Mouse (Mus musculus) embryonic facial prominence, embryonic 14.5 days (tissue): ENCODE measurements around the gene Lcat. TPM values are rescaled to one million over a fixed set of nuclear protein-coding genes. Genes with fewer than 3 reads are reported as not detected.

Source experiments
- ATAC-seq: fragments of 200-750 bp; cut with Nextera tagmentation; 2 replicates; pipeline ENCODE4 v1.8.0; 2017; ENCODE audit warnings: low read depth, moderate number of reproducible peaks, moderate TSS enrichment
- DNase-seq: peaks from one replicate; pipeline ENCODE4 v3.0.0-alpha.2; 2015; ENCODE audit warnings: low spot score
- H3K27ac ChIP-seq: fragments of 300-500 bp; sonication (generic); replicated peaks from 2 replicates; pipeline ENCODE4 v1.5.1; 2014; ENCODE audit warnings: low read depth, mild to moderate bottlenecking, low read length, moderate library complexity
- H3K27me3 ChIP-seq: fragments of 300-500 bp; sonication (generic); replicated peaks from 2 replicates; pipeline ENCODE4 v1.6.1; 2014; ENCODE audit warnings: low read length; ENCODE audit not compliant: control insufficient read depth, insufficient read depth
- H3K36me3 ChIP-seq: fragments of 300-500 bp; sonication (generic); 2 replicates; pipeline ENCODE4 v1.6.1; 2014; ENCODE audit warnings: low read length, mixed read lengths; ENCODE audit not compliant: control insufficient read depth, insufficient read depth
- H3K4me1 ChIP-seq: fragments of 300-500 bp; sonication (generic); 2 replicates; pipeline ENCODE4 v1.6.1; 2014; ENCODE audit warnings: antibody characterized with exemption, low read length; ENCODE audit not compliant: control insufficient read depth, insufficient read depth
- H3K4me2 ChIP-seq: fragments of 300-500 bp; sonication (generic); 2 replicates; pipeline ENCODE4 v1.6.1; 2014; ENCODE audit warnings: low read depth, mild to moderate bottlenecking, low read length, moderate library complexity, mixed read lengths
- H3K4me3 ChIP-seq: fragments of 300-500 bp; sonication (generic); 2 replicates; pipeline ENCODE4 v1.5.1; 2014; ENCODE audit warnings: low read depth, mild to moderate bottlenecking, low read length
- H3K9ac ChIP-seq: fragments of 300-500 bp; sonication (generic); 2 replicates; pipeline ENCODE4 v1.6.1; 2014; ENCODE audit warnings: low read depth, mild to moderate bottlenecking, low read length, moderate library complexity, mixed read lengths
- H3K9me3 ChIP-seq: fragments of 300-500 bp; sonication (generic); 2 replicates; pipeline ENCODE4 v1.6.1; 2016; ENCODE audit warnings: low read length; ENCODE audit not compliant: control insufficient read depth
- WGBS: fragments of 180-500 bp; shearing (Covaris S2); extraction: QIAGEN DNeasy Blood & Tissue Kit; methylation state at CpG from one replicate; pipeline ENCODE4 v1.1.7; 2014; 5-methylcytosine and 5-hydroxymethylcytosine counted together
- microRNA-seq: library from miRNA; unstranded; fragments of <30 nt; microRNA quantifications from one replicate; pipeline ENCODE4, GENCODE M21; 2016; ENCODE audit warnings: borderline number of aligned reads
- polyA plus RNA-seq: library from polyadenylated mRNA; unstranded; fragments of >200 nt; fragmentation: Nextera tagmentation; extraction: Ambion mirVana; gene quantifications from 2 replicates; pipeline ENCODE4 v1.2.1, GENCODE M21; 2014

The Lcat gene
- polyA plus RNA-seq, 1 experiment from 2014 or later, result 1.7 TPM

- ATAC-seq (no peak), DNase-seq (no peak)
- H3K27me3 ChIP-seq, result no peaks in the 10 kb centered on the region
- H3K4me3 ChIP-seq, result no peak overlapping the region
- peaks cover 88% of the 10 kb centered on the region for H3K36me3 ChIP-seq
- H3K9ac ChIP-seq, result no peak overlapping the region
- no peaks in the 10 kb centered on the region for H3K4me1 ChIP-seq
- H3K27ac ChIP-seq, result no peak overlapping the region
- 95% methylated on average over 12 of the region's 12 CpGs for WGBS
- H3K4me2 ChIP-seq, result no peak overlapping the region
- no peaks in the 10 kb centered on the region for H3K9me3 ChIP-seq
Observed at GRCm38 (mm10) chr8:105889756-105890465, 53.3 kb downstream of the Lcat start.

Small RNA genes lying within 50 kb of the gene (microRNA-seq; reads per million reads assigned to microRNA genes)
- not detected for gene Mir7074

Other genes starting within 250 kb of the Lcat start
- 56.4 and 58.7 TPM in 2 replicates for gene Acd, start 242.3 kb downstream of the Lcat start, polyA plus RNA-seq
- gene Pard6a, start 242.2 kb downstream of the Lcat start, polyA plus RNA-seq, result 17.8 and 18.4 TPM in 2 replicates
- 0.42 TPM in 1 of 2 replicates, not detected in the other for gene 4933405L10Rik, start 235.7 kb downstream of the Lcat start, polyA plus RNA-seq
- gene Enkd1, start 235.2 kb downstream of the Lcat start, polyA plus RNA-seq, result 20.7 and 20.8 TPM in 2 replicates
- gene Gfod2, start 184.7 kb downstream of the Lcat start, polyA plus RNA-seq, result 14.7 and 15.1 TPM in 2 replicates
- gene Ranbp10, start 116.0 kb downstream of the Lcat start, polyA plus RNA-seq, result 10.8 and 11.2 TPM in 2 replicates
- 0.52 and 3.4 TPM in 2 replicates for gene Tsnaxip1, start 115.7 kb downstream of the Lcat start, polyA plus RNA-seq
- 35.0 and 35.8 TPM in 2 replicates for gene Cenpt, start 90.1 kb downstream of the Lcat start, polyA plus RNA-seq
- gene Thap11, start 88.2 kb downstream of the Lcat start, polyA plus RNA-seq, result 59.6 and 61.8 TPM in 2 replicates
- 223 and 258 TPM in 2 replicates for gene Nutf2, start 82.8 kb downstream of the Lcat start, polyA plus RNA-seq
- 35.8 and 42.0 TPM in 2 replicates for gene Edc4, start 62.5 kb downstream of the Lcat start, polyA plus RNA-seq
- gene Nrn1l, start 49.8 kb downstream of the Lcat start, polyA plus RNA-seq, result 0.62 and 0.71 TPM in 2 replicates
- 26.1 and 34.0 TPM in 2 replicates for gene Pskh1, start 42.9 kb downstream of the Lcat start, polyA plus RNA-seq
- 0.57 and 1.1 TPM in 2 replicates for gene Ctrl, start 9.5 kb downstream of the Lcat start, polyA plus RNA-seq
- gene Psmb10, start 4.9 kb downstream of the Lcat start, polyA plus RNA-seq, result 35.9 and 37.3 TPM in 2 replicates
- 42.8 and 43.9 TPM in 2 replicates for gene Slc12a4, start 22.7 kb upstream of the Lcat start, polyA plus RNA-seq
- not detected in 2 replicates for gene Dpep3, start 36.0 kb upstream of the Lcat start, polyA plus RNA-seq
- gene Dus2, start 48.0 kb upstream of the Lcat start, polyA plus RNA-seq, result 16.0 and 20.2 TPM in 2 replicates
- gene Dpep2nb, start 62.6 kb upstream of the Lcat start, polyA plus RNA-seq, result not detected in 2 replicates
- gene Ddx28, start 68.5 kb upstream of the Lcat start, polyA plus RNA-seq, result 14.7 and 15.8 TPM in 2 replicates
- 7.2 and 7.3 TPM in 2 replicates for gene Nfatc3, start 115.5 kb upstream of the Lcat start, polyA plus RNA-seq
- gene Esrp2, start 193.6 kb upstream of the Lcat start, polyA plus RNA-seq, result 14.9 and 20.0 TPM in 2 replicates
- 6.8 and 7.2 TPM in 2 replicates for gene Pla2g15, start 207.0 kb upstream of the Lcat start, polyA plus RNA-seq
- gene Slc7a6, start 225.5 kb upstream of the Lcat start, polyA plus RNA-seq, result 46.9 and 51.6 TPM in 2 replicates